Mouse (Mus musculus): ENCODE measurements around the gene Parvg.
"Not testable (repeated sequence)": the region's sequence is repeated elsewhere in the genome, so short reads cannot be mapped to it uniquely, and the experiment has no call there.

Parvg gene

GRCm38 (mm10) chr15:84323966-84324869, at the start of gene Parvg:
Parvg (plus strand) TSS chr15:84324026.
- peak; percentile 43 for DNase-seq (ENCODE audit: extremely low read depth, low read depth)

- no peak for DNase-seq (ENCODE audit: extremely low read depth, low read depth)
Observed at GRCm38 (mm10) chr15:84276066-84276465, 47.8 kb upstream of the Parvg start.

GRCm38 (mm10) chr15:84278091-84278490, 45.7 kb upstream of the Parvg start:
- no peak for DNase-seq (ENCODE audit: extremely low read depth, low read depth)

GRCm38 (mm10) chr15:84278656-84279055, 45.2 kb upstream of the Parvg start:
- DNase-seq (ENCODE audit: extremely low read depth, low read depth), result no peak

GRCm38 (mm10) chr15:84280309-84280708, 43.5 kb upstream of the Parvg start:
- DNase-seq (ENCODE audit: extremely low read depth, low read depth), result no peak

GRCm38 (mm10) chr15:84280712-84281347, 43.0 kb upstream of the Parvg start:
- DNase-seq (ENCODE audit: extremely low read depth, low read depth), result no peak

GRCm38 (mm10) chr15:84282206-84283085, 41.4 kb upstream of the Parvg start:
- no peak for DNase-seq (ENCODE audit: extremely low read depth, low read depth)

- DNase-seq (ENCODE audit: extremely low read depth, low read depth), result no peak
Observed at GRCm38 (mm10) chr15:84284059-84284458, 39.8 kb upstream of the Parvg start.

- no peak for DNase-seq (ENCODE audit: extremely low read depth, low read depth)
Observed at GRCm38 (mm10) chr15:84285453-84285852, 38.4 kb upstream of the Parvg start.

GRCm38 (mm10) chr15:84288953-84289352, 34.9 kb upstream of the Parvg start:
- not testable (repeated sequence) for DNase-seq (ENCODE audit: extremely low read depth, low read depth)

- DNase-seq (ENCODE audit: extremely low read depth, low read depth), result no peak
Observed at GRCm38 (mm10) chr15:84291097-84291496, 32.7 kb upstream of the Parvg start.

- DNase-seq (ENCODE audit: extremely low read depth, low read depth), result no peak
Observed at GRCm38 (mm10) chr15:84293590-84293989, 30.2 kb upstream of the Parvg start.

- DNase-seq (ENCODE audit: extremely low read depth, low read depth), result no peak
Observed at GRCm38 (mm10) chr15:84294391-84294790, 29.4 kb upstream of the Parvg start.

- DNase-seq (ENCODE audit: extremely low read depth, low read depth), result no peak
Observed at GRCm38 (mm10) chr15:84295225-84295624, 28.6 kb upstream of the Parvg start.

GRCm38 (mm10) chr15:84297454-84297853, 26.4 kb upstream of the Parvg start:
- no peak for DNase-seq (ENCODE audit: extremely low read depth, low read depth)

GRCm38 (mm10) chr15:84298804-84299370, 24.9 kb upstream of the Parvg start:
- DNase-seq (ENCODE audit: extremely low read depth, low read depth), result no peak

GRCm38 (mm10) chr15:84299662-84300333, 24.0 kb upstream of the Parvg start:
- DNase-seq (ENCODE audit: extremely low read depth, low read depth), result no peak

GRCm38 (mm10) chr15:84300591-84300990, 23.2 kb upstream of the Parvg start:
- DNase-seq (ENCODE audit: extremely low read depth, low read depth), result no peak

- no peak for DNase-seq (ENCODE audit: extremely low read depth, low read depth)
Observed at GRCm38 (mm10) chr15:84301026-84301425, 22.8 kb upstream of the Parvg start.

- no peak for DNase-seq (ENCODE audit: extremely low read depth, low read depth)
Observed at GRCm38 (mm10) chr15:84301641-84302420, 22.0 kb upstream of the Parvg start.

Measured in MEL-GATA-1-ER (cell line).